ENCODE assay signal across 9 mouse cellular contexts in the genomic region with DNA sequence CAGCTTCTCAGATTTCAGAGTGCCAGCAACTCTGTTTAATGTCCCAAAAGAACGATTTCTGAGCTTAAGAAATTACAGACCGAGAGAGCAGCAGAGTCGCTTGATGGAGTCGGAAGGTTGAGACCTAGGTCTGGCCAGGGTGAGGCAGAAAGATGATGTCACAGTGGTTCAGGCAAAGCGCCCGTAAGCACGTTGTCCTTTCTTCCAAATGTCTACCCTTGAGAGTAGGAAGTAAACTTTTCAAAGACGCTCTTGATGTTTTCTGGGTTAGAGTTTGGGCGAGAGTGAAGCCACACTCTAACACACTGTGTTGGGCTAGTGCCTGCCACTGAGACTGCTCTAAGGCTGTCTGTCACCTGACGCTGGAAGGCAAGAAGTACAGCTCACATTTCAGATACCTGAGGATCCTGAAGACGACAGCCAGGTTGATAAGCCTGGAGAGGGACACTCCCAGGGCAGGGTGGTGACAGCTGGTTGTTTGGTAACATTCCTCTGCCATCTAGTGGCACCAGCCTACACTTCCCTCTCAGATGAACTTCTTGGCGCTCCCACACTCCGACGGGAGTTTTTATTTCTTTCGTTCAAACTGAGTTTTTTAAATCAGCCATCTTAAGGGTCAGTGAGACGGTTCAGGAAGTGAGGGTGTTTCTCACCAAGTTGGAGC. TPM values are rescaled to one million over a fixed set of nuclear protein-coding genes. Genes with fewer than 3 reads are reported as not detected.
DNase-seq lines count a peak whose midpoint lies in the region; ATAC-seq and TF ChIP-seq lines count a peak whose summit lies in the region.
"Had no signal": no experiment of that assay in that cellular context is flagged by ENCODE, and none has a peak within 500 bp of the region (broad histone marks: within the 10 kb centered on the region; RNA-seq: fewer than 3 reads in every experiment).

No protein-coding gene starts in this region.

- no peak overlapping the region for H3K4me2 ChIP-seq in liver, embryonic 12.5 days
- H3K4me2 ChIP-seq in forebrain, embryonic 14.5 days (ENCODE audit: low read length): no peak overlapping the region
- H3K4me2 ChIP-seq in hindbrain, embryonic 14.5 days (replicated peaks): no peak overlapping the region
- H3K4me2 ChIP-seq in midbrain, postnatal 0 days (ENCODE audit: low read depth, low read length, poor library complexity, severe bottlenecking): no peak overlapping the region

- no peak overlapping the region for H3K27ac ChIP-seq in liver, embryonic 12.5 days
- H3K27ac ChIP-seq in forebrain, embryonic 14.5 days (ENCODE audit: low read depth, low read length): no peak overlapping the region
- no peak overlapping the region for H3K27ac ChIP-seq in hindbrain, embryonic 14.5 days
- H3K27ac ChIP-seq in midbrain, postnatal 0 days (ENCODE audit: low read depth, low read length): no peak overlapping the region
- H3K27ac ChIP-seq: neural tube, embryonic 12.5 days had no signal

- TF ChIP-seq CTCF in midbrain, postnatal 0 days (IDR thresholded peaks at IDR 0.05): peak; percentile 89

- 29% methylated on average over 16 of the region's 16 CpGs for WGBS in liver, embryonic 12.5 days (ENCODE audit: insufficient replicate concordance)
- 52% methylated on average over 16 of the region's 16 CpGs for WGBS in forebrain, embryonic 14.5 days
- 52% methylated on average over 16 of the region's 16 CpGs for WGBS in hindbrain, embryonic 14.5 days
- WGBS in midbrain, postnatal 0 days: 45% methylated on average over 16 of the region's 16 CpGs

- DNase-seq in liver: peak; percentile 31
- peak; percentile 68 for DNase-seq in adrenal gland, postnatal 14 days
- DNase-seq in forebrain, embryonic 14.5 days (ENCODE audit: low spot score): peak; percentile 69
- DNase-seq in hindbrain, embryonic 14.5 days (ENCODE audit: low spot score): peak; percentile 71
- DNase-seq in left cerebral cortex, postnatal 25 days (ENCODE audit: low spot score in 2 of 2): peak; percentile 52 to 69
- peak; percentile 70 for DNase-seq in midbrain, postnatal 0 days (ENCODE audit: low spot score)
- peak; percentile 51 for DNase-seq in thymus, postnatal 14 days

- intact Hi-C loops in left cerebral cortex, postnatal 25 days (cut with DNase I): loop anchor here (1.0 kb wide), 2 partner anchors 211 to 354 kb away; no protein-coding TSS in a partner anchor

- no peaks in the 10 kb centered on the region for H3K36me3 ChIP-seq in liver, embryonic 12.5 days
- H3K36me3 ChIP-seq in forebrain, embryonic 14.5 days (ENCODE audit: control insufficient read depth, insufficient read depth, low read length): no peaks in the 10 kb centered on the region
- H3K36me3 ChIP-seq in hindbrain, embryonic 14.5 days (replicated peaks; ENCODE audit: control insufficient read depth, insufficient read depth): no peaks in the 10 kb centered on the region
- H3K36me3 ChIP-seq in midbrain, postnatal 0 days (ENCODE audit: insufficient read depth, low read length): no peaks in the 10 kb centered on the region
- H3K36me3 ChIP-seq: neural tube, embryonic 12.5 days had no signal

- ATAC-seq in liver, embryonic 12.5 days: no peak
- peak; percentile 65; the same call in 1 of the 2 replicates for ATAC-seq in forebrain, embryonic 14.5 days
- ATAC-seq in hindbrain, embryonic 14.5 days (ENCODE audit: low FRiP score): peak; percentile 57; the same call in 1 of the 2 replicates
- ATAC-seq in midbrain, postnatal 0 days (ENCODE audit: low FRiP score): no peak

- no peak overlapping the region for H3K4me3 ChIP-seq in liver, embryonic 12.5 days
- H3K4me3 ChIP-seq in forebrain, embryonic 14.5 days (ENCODE audit: low read depth, low read length): no peak overlapping the region
- no peak overlapping the region for H3K4me3 ChIP-seq in hindbrain, embryonic 14.5 days (replicated peaks; ENCODE audit: low read length)
- no peak overlapping the region for H3K4me3 ChIP-seq in midbrain, postnatal 0 days (ENCODE audit: low read depth, low read length)
- H3K4me3 ChIP-seq: neural tube, embryonic 12.5 days had no signal

- no peaks in the 10 kb centered on the region for H3K9me3 ChIP-seq in liver, embryonic 12.5 days (replicated peaks)
- no peaks in the 10 kb centered on the region for H3K9me3 ChIP-seq in forebrain, embryonic 14.5 days (replicated peaks; ENCODE audit: control insufficient read depth, low read length)
- no peaks in the 10 kb centered on the region for H3K9me3 ChIP-seq in hindbrain, embryonic 14.5 days (ENCODE audit: control insufficient read depth, low read length)
- H3K9me3 ChIP-seq in midbrain, postnatal 0 days (ENCODE audit: low read length): no peaks in the 10 kb centered on the region
- H3K9me3 ChIP-seq: neural tube, embryonic 12.5 days had no signal

- no peak overlapping the region for H3K9ac ChIP-seq in liver, embryonic 12.5 days
- H3K9ac ChIP-seq in forebrain, embryonic 14.5 days (ENCODE audit: low read length): no peak overlapping the region
- no peak overlapping the region for H3K9ac ChIP-seq in hindbrain, embryonic 14.5 days
- H3K9ac ChIP-seq in midbrain, postnatal 0 days (replicated peaks; ENCODE audit: low read length, poor library complexity, severe bottlenecking): no peak overlapping the region
- H3K9ac ChIP-seq: neural tube, embryonic 12.5 days had no signal

- peaks cover 6% of the 10 kb centered on the region; the same call in 1 of the 2 replicates for H3K4me1 ChIP-seq in liver, embryonic 12.5 days
- H3K4me1 ChIP-seq in forebrain, embryonic 14.5 days (ENCODE audit: control insufficient read depth, insufficient read depth, low read length): peaks cover 18% of the 10 kb centered on the region
- H3K4me1 ChIP-seq in hindbrain, embryonic 14.5 days (replicated peaks; ENCODE audit: control insufficient read depth, insufficient read depth, low read length): peaks cover 8% of the 10 kb centered on the region; the same call in 1 of the 2 replicates
- no peaks in the 10 kb centered on the region for H3K4me1 ChIP-seq in midbrain, postnatal 0 days (ENCODE audit: insufficient read depth, low read length)

- H3K27me3 ChIP-seq in liver, embryonic 12.5 days (replicated peaks): peaks cover 43% of the 10 kb centered on the region
- peaks cover 8% of the 10 kb centered on the region; the same call in 1 of the 2 replicates for H3K27me3 ChIP-seq in forebrain, embryonic 14.5 days (replicated peaks; ENCODE audit: control insufficient read depth, insufficient read depth, low read length)
- H3K27me3 ChIP-seq in hindbrain, embryonic 14.5 days (ENCODE audit: control insufficient read depth, insufficient read depth, low read length): peaks cover 20% of the 10 kb centered on the region; the same call in 1 of the 2 replicates
- 0 out of 2 replicates have a peak, but pooled peaks cover 4% of the 10 kb centered on the region for H3K27me3 ChIP-seq in midbrain, postnatal 0 days (ENCODE audit: insufficient read depth, low read length)

RNA-seq across cellular contexts. Expression of gene Ccdc186, which starts 45.1 kb away (rescaled TPM):
- 7.7 and 8.1 TPM in 2 replicates for polyA plus RNA-seq in liver, embryonic 12.5 days (2016; fragmentation: Nextera tagmentation; extraction: Ambion mirVana)
- 21.0 and 25.7 TPM in 2 replicates for total RNA-seq in adrenal gland, postnatal 14 days (2021)
- 21.2 and 28.9 TPM in 2 replicates for polyA plus RNA-seq in forebrain, embryonic 14.5 days (2014; fragmentation: Nextera tagmentation; extraction: Ambion mirVana)
- polyA plus RNA-seq in hindbrain, embryonic 14.5 days (2014; fragmentation: Nextera tagmentation; extraction: Ambion mirVana): 24.3 and 27.2 TPM in 2 replicates
- total RNA-seq in left cerebral cortex, postnatal 25 days (2021): 10 to 100 TPM; 52.1 to 56.0 TPM
- total RNA-seq in midbrain, postnatal 0 days (2014; rRNA removed): 13.5 and 30.1 TPM in 2 replicates
- 16.8 and 20.8 TPM in 2 replicates for polyA plus RNA-seq in midbrain, postnatal 0 days (2015; fragmentation: Nextera tagmentation; extraction: Ambion mirVana)

RNA-seq across cellular contexts. Expression of gene Tdrd1, which starts 49.2 kb away (rescaled TPM):
- polyA plus RNA-seq in liver, embryonic 12.5 days (2016; fragmentation: Nextera tagmentation; extraction: Ambion mirVana): 0.20 TPM in 2 replicates
- total RNA-seq in adrenal gland, postnatal 14 days (2021): not detected in 2 replicates
- 0.39 and 0.70 TPM in 2 replicates for polyA plus RNA-seq in forebrain, embryonic 14.5 days (2014; fragmentation: Nextera tagmentation; extraction: Ambion mirVana)
- 1.1 and 1.3 TPM in 2 replicates for polyA plus RNA-seq in hindbrain, embryonic 14.5 days (2014; fragmentation: Nextera tagmentation; extraction: Ambion mirVana)
- under 1 TPM; 0.25 to 0.39 TPM for total RNA-seq in left cerebral cortex, postnatal 25 days (2021)
- total RNA-seq in midbrain, postnatal 0 days (2014; rRNA removed): 0.85 and 0.99 TPM in 2 replicates
- polyA plus RNA-seq in midbrain, postnatal 0 days (2015; fragmentation: Nextera tagmentation; extraction: Ambion mirVana): 0.52 and 0.88 TPM in 2 replicates

RNA-seq across cellular contexts. Expression of gene Adrb1, which starts 54.9 kb away (rescaled TPM):
- polyA plus RNA-seq in liver, embryonic 12.5 days (2016; fragmentation: Nextera tagmentation; extraction: Ambion mirVana): 0.20 and 0.24 TPM in 2 replicates
- total RNA-seq in adrenal gland, postnatal 14 days (2021): 3.8 and 6.4 TPM in 2 replicates
- polyA plus RNA-seq in forebrain, embryonic 14.5 days (2014; fragmentation: Nextera tagmentation; extraction: Ambion mirVana): 1.1 and 1.7 TPM in 2 replicates
- 1.4 and 1.8 TPM in 2 replicates for polyA plus RNA-seq in hindbrain, embryonic 14.5 days (2014; fragmentation: Nextera tagmentation; extraction: Ambion mirVana)
- 10 to 100 TPM; 45.1 to 48.1 TPM for total RNA-seq in left cerebral cortex, postnatal 25 days (2021)
- total RNA-seq in midbrain, postnatal 0 days (2014; rRNA removed): 5.1 and 7.6 TPM in 2 replicates
- polyA plus RNA-seq in midbrain, postnatal 0 days (2015; fragmentation: Nextera tagmentation; extraction: Ambion mirVana): 2.0 and 2.9 TPM in 2 replicates

Comparison
In these comparisons a context has a peak if more than half of its experiments do, and no peak if none do; other contexts are left out.
1. ATAC-seq: peak in forebrain, embryonic 14.5 days (single experiment) and hindbrain, embryonic 14.5 days (single experiment); none in liver, embryonic 12.5 days (single experiment) and midbrain, postnatal 0 days (single experiment).
2. Peak in every context shown above with its lines, with median percentiles within 50 percentile points of each other: DNase-seq.